Mouse (Mus musculus): ENCODE results near the gene Cep112. TPM values are rescaled to one million over a fixed set of nuclear protein-coding genes. Genes with fewer than 3 reads are reported as not detected.

The Cep112 gene
- polyA plus RNA-seq, 1 experiment from 2014 or later = 14.6 TPM

- Histone ChIP-seq H3K27me3 (replicated peaks; ENCODE audit: control insufficient read depth, insufficient read depth, low read length) (no peaks in the 10 kb centered on the region), H3K4me1 (ENCODE audit: control insufficient read depth, insufficient read depth, low read length) (no peaks in the 10 kb centered on the region), H3K4me2 (ENCODE audit: low read length) (no peak overlapping the region), H3K36me3 (ENCODE audit: control insufficient read depth, insufficient read depth, low read length) (no peaks in the 10 kb centered on the region), H3K4me3 (ENCODE audit: low read depth, low read length) (no peak overlapping the region), H3K27ac (ENCODE audit: low read depth, low read length) (no peak overlapping the region), H3K9me3 (replicated peaks; ENCODE audit: control insufficient read depth, low read length) (no peaks in the 10 kb centered on the region), H3K9ac (ENCODE audit: low read length) (no peak overlapping the region)
- DNase-seq (ENCODE audit: low spot score) (peak; percentile 33), ATAC-seq (no peak)
- 58% methylated on average over 7 of the region's 7 CpGs for WGBS
Observed at GRCm38 (mm10) chr11:108901670-108902069, 476.7 kb downstream of the Cep112 start.

GRCm38 (mm10) chr11:108902303-108902702 lies 477.3 kb downstream of the Cep112 start:
- no peak for DNase-seq (ENCODE audit: low spot score)
- Histone ChIP-seq H3K4me3 (ENCODE audit: low read depth, low read length) (no peak overlapping the region), H3K27ac (ENCODE audit: low read depth, low read length) (no peak overlapping the region), H3K4me1 (ENCODE audit: control insufficient read depth, insufficient read depth, low read length) (no peaks in the 10 kb centered on the region), H3K9ac (ENCODE audit: low read length) (no peak overlapping the region), H3K36me3 (ENCODE audit: control insufficient read depth, insufficient read depth, low read length) (no peaks in the 10 kb centered on the region), H3K9me3 (replicated peaks; ENCODE audit: control insufficient read depth, low read length) (no peaks in the 10 kb centered on the region), H3K4me2 (ENCODE audit: low read length) (no peak overlapping the region), H3K27me3 (replicated peaks; ENCODE audit: control insufficient read depth, insufficient read depth, low read length) (no peaks in the 10 kb centered on the region)
- ATAC-seq = no peak
- 85% methylated on average over 4 of the region's 4 CpGs for WGBS

GRCm38 (mm10) chr11:108906590-108907254 lies 481.7 kb downstream of the Cep112 start:
- peaks cover 6% of the 10 kb centered on the region for H3K4me1 ChIP-seq (ENCODE audit: control insufficient read depth, insufficient read depth, low read length)
- no peak overlapping the region for H3K9ac ChIP-seq (ENCODE audit: low read length)
- ATAC-seq (no peak), DNase-seq (ENCODE audit: low spot score) (no peak)
- H3K4me2 ChIP-seq (ENCODE audit: low read length) = no peak overlapping the region
- H3K27ac ChIP-seq (ENCODE audit: low read depth, low read length) = no peak overlapping the region
- H3K9me3 ChIP-seq (replicated peaks; ENCODE audit: control insufficient read depth, low read length) = no peaks in the 10 kb centered on the region
- H3K36me3 ChIP-seq (ENCODE audit: control insufficient read depth, insufficient read depth, low read length) = no peaks in the 10 kb centered on the region
- 0 out of 2 replicates have a peak, but pooled peaks cover 7% of the 10 kb centered on the region for H3K27me3 ChIP-seq (replicated peaks; ENCODE audit: control insufficient read depth, insufficient read depth, low read length)
- 78% methylated on average over 7 of the region's 7 CpGs for WGBS
- H3K4me3 ChIP-seq (ENCODE audit: low read depth, low read length) = no peak overlapping the region

GRCm38 (mm10) chr11:108909396-108910195 lies 484.6 kb downstream of the Cep112 start:
- Histone ChIP-seq H3K4me3 (ENCODE audit: low read depth, low read length) (no peak overlapping the region), H3K9me3 (replicated peaks; ENCODE audit: control insufficient read depth, low read length) (no peaks in the 10 kb centered on the region), H3K27me3 (replicated peaks; ENCODE audit: control insufficient read depth, insufficient read depth, low read length) (0 out of 2 replicates have a peak, but pooled peaks cover 7% of the 10 kb centered on the region), H3K4me1 (ENCODE audit: control insufficient read depth, insufficient read depth, low read length) (peaks cover 6% of the 10 kb centered on the region), H3K36me3 (ENCODE audit: control insufficient read depth, insufficient read depth, low read length) (no peaks in the 10 kb centered on the region), H3K4me2 (ENCODE audit: low read length) (peak overlapping the region; percentile 20; the same call in 1 of the 2 replicates), H3K27ac (ENCODE audit: low read depth, low read length) (no peak overlapping the region), H3K9ac (ENCODE audit: low read length) (no peak overlapping the region)
- ATAC-seq (no peak), DNase-seq (ENCODE audit: low spot score) (no peak)
- 10% methylated on average over 24 of the region's 24 CpGs for WGBS

Other genes starting within 250 kb of the Cep112 start
- 0.19 TPM in 1 of 2 replicates, not detected in the other for gene Apoh, start 81.8 kb upstream of the Cep112 start, polyA plus RNA-seq (2014; fragmentation: Nextera tagmentation; extraction: Ambion mirVana)
- 5.3 and 5.7 TPM in 2 replicates for gene Prkca, start 81.3 kb upstream of the Cep112 start, polyA plus RNA-seq (2014; fragmentation: Nextera tagmentation; extraction: Ambion mirVana)

Measured in forebrain, embryonic 14.5 days (tissue).